8 mouse cellular contexts compared by ENCODE assay signal in the genomic region with DNA sequence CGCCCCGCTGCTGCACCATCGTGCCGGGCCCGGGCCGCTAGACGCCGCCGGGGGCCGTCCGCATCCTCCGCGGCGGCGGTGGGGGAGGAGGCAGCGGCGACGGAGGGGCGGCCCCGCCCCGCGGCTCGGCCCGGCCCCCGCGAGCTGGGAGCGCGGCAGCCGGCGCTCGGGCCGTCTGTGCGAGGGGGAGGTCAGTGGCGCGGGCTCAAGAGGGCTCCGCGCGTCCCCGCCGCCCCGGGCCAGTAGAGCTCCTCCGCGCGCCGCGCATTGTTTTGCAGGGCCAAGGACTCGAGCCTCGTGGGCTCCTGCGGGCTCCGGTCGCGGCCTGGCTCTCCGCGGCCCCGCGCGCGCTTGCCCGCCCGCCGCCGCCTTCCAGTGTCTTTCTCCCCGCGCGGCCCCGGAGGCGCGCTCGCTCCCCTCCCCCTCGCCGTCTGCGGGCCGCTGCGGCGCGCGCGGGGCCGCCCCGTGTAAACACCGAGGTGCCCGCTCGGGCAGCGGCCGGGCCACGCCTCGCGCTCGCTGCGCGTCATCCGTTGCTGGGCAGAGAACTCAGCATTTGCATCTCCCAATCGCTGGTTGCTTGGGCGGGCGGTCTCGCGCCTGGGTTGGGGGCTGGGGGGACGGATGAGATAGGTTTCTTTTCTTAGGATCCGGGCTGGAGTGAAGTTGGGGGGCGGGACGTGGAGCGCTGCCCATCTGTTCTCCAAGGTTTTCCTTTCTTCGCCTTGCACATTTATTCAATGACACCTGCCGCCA. TPM values are rescaled to one million over a fixed set of nuclear protein-coding genes. Genes with fewer than 3 reads are reported as not detected.
A peak's percentile ranks its signal among the peaks of the same experiment; 100 is the strongest.
DNase-seq lines count a peak whose midpoint lies in the region; ATAC-seq and TF ChIP-seq lines count a peak whose summit lies in the region.

Gene Sox12, minus strand, starts transcription at position 384 of the 756 bp plus-strand sequence.

- peak within 1 kb of the TSS; percentile 94 for H3K4me2 ChIP-seq in hindbrain, postnatal 0 days (ENCODE audit: low read depth, low read length)

- no peak for TF ChIP-seq CTCF in hindbrain, postnatal 0 days (IDR thresholded peaks at IDR 0.05; ENCODE audit: low read depth)

- peak; percentile 78 to 84 for DNase-seq in gastrocnemius, adult 8-10 months (ENCODE audit: low spot score in 2 of 2)
- peak; percentile 99 for DNase-seq in hindbrain, postnatal 0 days (ENCODE audit: low spot score)
- peak; percentile 97 to 99 for DNase-seq in left cerebral cortex, adult 18-20 months (ENCODE audit: low spot score in 2 of 2)
- DNase-seq in retina, postnatal 7 days (ENCODE audit: low read depth, low spot score): peak; percentile 92
- DNase-seq in urinary bladder, adult 18-20 months (ENCODE audit: low spot score in 2 of 2): peak; percentile 93 to 96

- H3K4me1 ChIP-seq in hindbrain, postnatal 0 days (ENCODE audit: insufficient read depth, low read length): peaks cover 18% of the 10 kb centered on the region; the same call in 1 of the 2 replicates

- no peaks in the 10 kb centered on the region for H3K36me3 ChIP-seq in hindbrain, postnatal 0 days (ENCODE audit: insufficient read depth, low read length)
- no peaks in the 10 kb centered on the region for H3K36me3 ChIP-seq in macrophage (ENCODE audit: inconsistent target)

- no peaks in the 10 kb centered on the region for H3K9me3 ChIP-seq in hindbrain, postnatal 0 days (ENCODE audit: low read length)

- H3K79me2 ChIP-seq in macrophage (ENCODE audit: inconsistent target): no peaks in the 10 kb centered on the region

- peak; percentile 70 for ATAC-seq in activated CD4-positive, CD25-positive, alpha-beta regulatory T cell, adult 4 months
- peak; percentile 31 for ATAC-seq in common myeloid progenitor, adult 5-6 weeks (replicated peaks; ENCODE audit: low read depth, poor library complexity, severe bottlenecking)
- peak; percentile 73 for ATAC-seq in hindbrain, postnatal 0 days

- H3K27ac ChIP-seq in hindbrain, postnatal 0 days: peak within 1 kb of the TSS; percentile 99
- H3K27ac ChIP-seq in macrophage: no peak within 1 kb of the TSS

- peak within 1 kb of the TSS; percentile 78 for H3K9ac ChIP-seq in hindbrain, postnatal 0 days (replicated peaks; ENCODE audit: low read length)

- H3K27me3 ChIP-seq in hindbrain, postnatal 0 days (ENCODE audit: insufficient read depth, low read length): no peaks in the 10 kb centered on the region

- 3% methylated on average over 56 of the region's 104 CpGs for WGBS in hindbrain, postnatal 0 days
- WGBS in macrophage (ENCODE audit: missing documents): under 1% methylated on average over 90 of the region's 104 CpGs

- peak within 1 kb of the TSS; percentile 56 for H3K4me3 ChIP-seq in hindbrain, postnatal 0 days (ENCODE audit: low read length)
- peak within 1 kb of the TSS; percentile 17 for H3K4me3 ChIP-seq in macrophage (ENCODE audit: inconsistent target)

RNA-seq across cellular contexts. Expression of gene Sox12, which starts in this region (rescaled TPM):
- under 1 TPM; 0.30 to 0.33 TPM for polyA plus RNA-seq in activated CD4-positive, CD25-positive, alpha-beta regulatory T cell, adult 4 months (2017; shearing (Covaris generic))
- 3.3 and 3.7 TPM in 2 replicates for total RNA-seq in common myeloid progenitor, adult 5-6 weeks (2017)
- total RNA-seq in gastrocnemius, adult 8-10 months (2022): under 1 TPM; 0.34 to 0.58 (median 0.49) TPM
- total RNA-seq in hindbrain, postnatal 0 days (2014; rRNA removed): 49.7 and 50.2 TPM in 2 replicates
- 9.7 and 10.1 TPM in 2 replicates for polyA plus RNA-seq in hindbrain, postnatal 0 days (2015; fragmentation: Nextera tagmentation; extraction: Ambion mirVana)
- total RNA-seq in left cerebral cortex, adult 18-20 months (2021): 10 to 100 TPM; 11.8 to 15.9 TPM
- 1 to 10 TPM in 1 of 26 experiments, under 1 TPM in 2, not detected in 23; 0.08 to 1.7 (median 0.16) TPM for total RNA-seq in macrophage (2018; cell fraction: chromatin; rRNA removed)
- under 1 TPM in 12 of 26 experiments, not detected in 14; 0.03 to 0.10 (median 0.05) TPM for total RNA-seq in macrophage (2018; cell fraction: cytosol; rRNA removed)
- total RNA-seq in macrophage (2018; cell fraction: nucleus; rRNA removed): under 1 TPM in 1 of 26 experiments, not detected in 25; 0.17 TPM
- 0.11 to 0.15 TPM in 2 of 3 replicates, not detected in the other for polyA plus RNA-seq in macrophage (2018)

Comparison
In these comparisons a context has a peak if more than half of its experiments do, and no peak if none do; other contexts are left out.
1. Peak in ATAC-seq in activated CD4-positive, CD25-positive, alpha-beta regulatory T cell, adult 4 months; RNA of the gene not detected or under 1 TPM.
2. Peak in DNase-seq in gastrocnemius, adult 8-10 months; RNA of the gene not detected or under 1 TPM.